Mouse (Mus musculus) thymus, adult 2 months (tissue): ENCODE data around the gene Ccdc81.

Experiments
- CTCF ChIP-seq: fragments of 200-500 bp; IDR thresholded peaks from 2 replicates; pipeline ENCODE4 v1.5.1; 2012; ENCODE audit warnings: mild to moderate bottlenecking, control low read depth, low read length, moderate library complexity, borderline replicate concordance; ENCODE audit not compliant: control insufficient read depth, poor library complexity, insufficient read depth; ENCODE audit errors: extremely low read depth
- POLR2A ChIP-seq: fragments of 200-500 bp; IDR thresholded peaks from 2 replicates; pipeline ENCODE4 v1.6.1; 2012; ENCODE audit warnings: mild to moderate bottlenecking, low read length, control low read depth, moderate library complexity; ENCODE audit not compliant: control insufficient read depth, poor library complexity, insufficient read depth; ENCODE audit errors: extremely low read depth

- no peak for TF ChIP-seq POLR2A
- TF ChIP-seq CTCF: no peak
Observed at GRCm38 (mm10) chr7:89891412-89891811, 12.0 kb downstream of the Ccdc81 start.
